Mouse (Mus musculus): ENCODE measurements at regions not wholly inside any gene's neighbourhood (a gene's known extent, or its start where the extent isn't known, plus 50 kb on each side); places are given as distances from the start of the nearest gene placed in this dataset.

GRCm38 (mm10) chrX:166809165-166809564, 223.6 kb upstream of the Egfl6 start:
- Histone ChIP-seq H3K27ac (ENCODE audit: insufficient read depth, low read depth) (no peak overlapping the region), H3K27me3 (replicated peaks) (no peaks in the 10 kb centered on the region), H3K4me3 (replicated peaks in 1 of 3; ENCODE audit: low read depth in 2 of 3, low read length in 2 of 3, poor library complexity in 1 of 3) (no peak overlapping the region), H3K9me3 (replicated peaks; ENCODE audit: low read length) (no peaks in the 10 kb centered on the region), H3K4me2 (ENCODE audit: insufficient read depth, low read depth, poor library complexity, severe bottlenecking) (no peak overlapping the region), H3K4me1 (ENCODE audit: control insufficient read depth in 1 of 2, insufficient read depth in 2 of 2) (peaks cover 2 to 14% of the 10 kb centered on the region in 2 experiments; a peak in 2 of 4 replicates), H3K9ac (ENCODE audit: insufficient read depth, low read depth) (no peak overlapping the region), H3K36me3 (replicated peaks in 1 of 2; ENCODE audit: control insufficient read depth in 1 of 2, insufficient read depth in 1 of 2, low read length in 1 of 2) (no peaks in the 10 kb centered on the region), H3K79me2 (replicated peaks; ENCODE audit: control insufficient read depth, extremely low read depth, insufficient read depth, poor library complexity, severe bottlenecking) (no peaks in the 10 kb centered on the region)
- TF ChIP-seq MXI1 (IDR thresholded peaks at IDR 0.05; ENCODE audit: low read depth, low read length) (no peak), GABPA (IDR thresholded peaks at IDR 0.05; ENCODE audit: insufficient replicate concordance, low read depth, low read length) (no peak), EP300 (IDR thresholded peaks at IDR 0.05; ENCODE audit: low read length) (no peak), MEF2A (IDR thresholded peaks at IDR 0.05; ENCODE audit: borderline replicate concordance, low read depth, low read length) (no peak), BHLHE40 (IDR thresholded peaks at IDR 0.05; ENCODE audit: low read depth, low read length) (no peak), IRF4 (IDR thresholded peaks at IDR 0.05; ENCODE audit: low read depth, low read length) (no peak), TBP (conservative IDR thresholded peaks at IDR 0.05; ENCODE audit: low read depth, low read length) (no peak), CTCF (conservative IDR thresholded peaks at IDR 0.05 in 1 of 2, IDR thresholded peaks at IDR 0.05 in 1 of 2; ENCODE audit: low read depth in 2 of 2, low read length in 2 of 2) (no peak), SMC3 (IDR thresholded peaks at IDR 0.05; ENCODE audit: low read depth, low read length) (no peak), ZNF384 (IDR thresholded peaks at IDR 0.05; ENCODE audit: low read depth, low read length) (no peak), POLR2A (IDR thresholded peaks at IDR 0.05; ENCODE audit: low read depth, low read length) (no peak), RAD21 (IDR thresholded peaks at IDR 0.05; ENCODE audit: low read depth, low read length) (no peak), POLR2AphosphoS2 (IDR thresholded peaks at IDR 0.05; ENCODE audit: low read depth, low read length) (no peak), KAT2A (IDR thresholded peaks at IDR 0.05; ENCODE audit: insufficient replicate concordance, low read length) (no peak), ELF1 (IDR thresholded peaks at IDR 0.05; ENCODE audit: low read depth, low read length) (no peak), PAX5 (IDR thresholded peaks at IDR 0.05; ENCODE audit: low read length) (no peak)
- no peak for DNase-seq (ENCODE audit: extremely low read depth)
- in situ Hi-C loops (cut with MboI; ENCODE audit: low pct_ligation_motif_present, low pct_unique_long_range_greater_than_20kb, low sequenced_read_pairs) = loop anchor here (25.0 kb wide), 2 partner anchors 303 to 428 kb away; no protein-coding TSS in a partner anchor
- dilution Hi-C loops (cut with MboI; ENCODE audit: extremely low pct_ligation_motif_present, extremely low pct_unique_long_range_greater_than_20kb, low sequenced_read_pairs) = no loop called here

- no peaks in the 10 kb centered on the region for H3K36me3 ChIP-seq (replicated peaks in 1 of 2; ENCODE audit: control insufficient read depth in 1 of 2, insufficient read depth in 1 of 2, low read length in 1 of 2)
- no peak overlapping the region for H3K4me2 ChIP-seq (ENCODE audit: insufficient read depth, low read depth, poor library complexity, severe bottlenecking)
- no peak for TF ChIP-seq UBTF (IDR thresholded peaks at IDR 0.05; ENCODE audit: low read depth, low read length)
- no peak for TF ChIP-seq CHD2 (IDR thresholded peaks at IDR 0.05; ENCODE audit: low read length)
- TF ChIP-seq RAD21 (IDR thresholded peaks at IDR 0.05; ENCODE audit: low read depth, low read length) = no peak
- no peak for TF ChIP-seq RCOR1 (conservative IDR thresholded peaks at IDR 0.05; ENCODE audit: low read depth, low read length)
- TF ChIP-seq TBP (conservative IDR thresholded peaks at IDR 0.05; ENCODE audit: low read depth, low read length) = no peak
- no peak for TF ChIP-seq ELF1 (IDR thresholded peaks at IDR 0.05; ENCODE audit: low read depth, low read length)
- no peak for TF ChIP-seq ETS1 (conservative IDR thresholded peaks at IDR 0.05; ENCODE audit: low read depth, low read length)
- TF ChIP-seq PAX5 (IDR thresholded peaks at IDR 0.05; ENCODE audit: low read length) = no peak
- no peak for TF ChIP-seq NRF1 (IDR thresholded peaks at IDR 0.05; ENCODE audit: low read depth, low read length)
- in situ Hi-C loops (cut with MboI; ENCODE audit: low pct_ligation_motif_present, low pct_unique_long_range_greater_than_20kb, low sequenced_read_pairs) = loop anchor here (25.0 kb wide), 2 partner anchors 304 to 429 kb away; no protein-coding TSS in a partner anchor
- H3K79me2 ChIP-seq (replicated peaks; ENCODE audit: control insufficient read depth, extremely low read depth, insufficient read depth, poor library complexity, severe bottlenecking) = no peaks in the 10 kb centered on the region
- no peak overlapping the region for H3K9ac ChIP-seq (ENCODE audit: insufficient read depth, low read depth)
- DNase-seq (ENCODE audit: extremely low read depth) = no peak
- no peak overlapping the region for H3K27ac ChIP-seq (ENCODE audit: insufficient read depth, low read depth)
- dilution Hi-C loops (cut with MboI; ENCODE audit: extremely low pct_ligation_motif_present, extremely low pct_unique_long_range_greater_than_20kb, low sequenced_read_pairs) = no loop called here
- H3K9me3 ChIP-seq (replicated peaks; ENCODE audit: low read length) = no peaks in the 10 kb centered on the region
- H3K4me3 ChIP-seq (replicated peaks in 1 of 3; ENCODE audit: low read depth in 2 of 3, low read length in 2 of 3, poor library complexity in 1 of 3) = no peak overlapping the region
- H3K27me3 ChIP-seq (replicated peaks) = no peaks in the 10 kb centered on the region
- H3K4me1 ChIP-seq (ENCODE audit: control insufficient read depth in 1 of 2, insufficient read depth in 2 of 2) = peaks cover 5 to 21% of the 10 kb centered on the region in 2 experiments; a peak in 2 of 4 replicates
These were observed 222.7 kb upstream of the Egfl6 start for GRCm38 (mm10) chrX:166808207-166808606.

All from CH12.LX (cell line).